Mouse (Mus musculus) thymus, postnatal 25 days (tissue): ENCODE data around the gene Gm45234.
A peak's percentile ranks its signal among the peaks of the same experiment; 100 is the strongest.

Experiments used
- DNase-seq: peaks from one replicate; pipeline ENCODE4 v3.0.0; 2022

The Gm45234 gene

GRCm38 (mm10) chr6:124765951-124766350 lies 10.1 kb upstream of the Gm45234 start:
- no peak for DNase-seq

- DNase-seq = peak; percentile 87
Measured at GRCm38 (mm10) chr6:124759259-124759658, 3.4 kb upstream of the Gm45234 start.

- DNase-seq = no peak
Measured at GRCm38 (mm10) chr6:124758849-124759232, 3.0 kb upstream of the Gm45234 start.

- no peak for DNase-seq
Measured at GRCm38 (mm10) chr6:124757909-124758848, 2.4 kb upstream of the Gm45234 start.

GRCm38 (mm10) chr6:124757351-124757880 lies 1.6 kb upstream of the Gm45234 start:
- DNase-seq = no peak

GRCm38 (mm10) chr6:124756652-124757350 lies 980 bp upstream of the Gm45234 start:
- peak; percentile 62 for DNase-seq

GRCm38 (mm10) chr6:124755306-124755705 lies 515 bp downstream of the Gm45234 start:
- no peak for DNase-seq

GRCm38 (mm10) chr6:124753861-124754260 lies 2.0 kb downstream of the Gm45234 start:
- no peak for DNase-seq

- peak; percentile 27 for DNase-seq
Measured at GRCm38 (mm10) chr6:124750405-124750804, 5.4 kb downstream of the Gm45234 start.

GRCm38 (mm10) chr6:124746654-124747632 lies 8.9 kb downstream of the Gm45234 start:
- DNase-seq = no peak

- no peak for DNase-seq
Measured at GRCm38 (mm10) chr6:124746296-124746605, 9.6 kb downstream of the Gm45234 start.

- peak; percentile 95 for DNase-seq
Measured at GRCm38 (mm10) chr6:124745490-124746295, 10.1 kb downstream of the Gm45234 start.

GRCm38 (mm10) chr6:124744755-124745321 lies 11.0 kb downstream of the Gm45234 start:
- no peak for DNase-seq

GRCm38 (mm10) chr6:124743647-124744046 lies 12.2 kb downstream of the Gm45234 start:
- no peak for DNase-seq

GRCm38 (mm10) chr6:124742839-124743514 lies 12.8 kb downstream of the Gm45234 start:
- no peak for DNase-seq

GRCm38 (mm10) chr6:124741842-124742241 lies 14.0 kb downstream of the Gm45234 start:
- DNase-seq = no peak

GRCm38 (mm10) chr6:124740888-124741761 lies 14.7 kb downstream of the Gm45234 start, which contains the start of gene Grcc10:
Grcc10 (minus strand) TSS chr6:124741374.
- DNase-seq = peak; percentile 91

GRCm38 (mm10) chr6:124740211-124740887 lies 15.5 kb downstream of the Gm45234 start:
- DNase-seq = no peak

- DNase-seq = no peak
Measured at GRCm38 (mm10) chr6:124739231-124739796, 16.5 kb downstream of the Gm45234 start.
